ENCODE assay signal across 21 mouse cellular contexts in the genomic region with DNA sequence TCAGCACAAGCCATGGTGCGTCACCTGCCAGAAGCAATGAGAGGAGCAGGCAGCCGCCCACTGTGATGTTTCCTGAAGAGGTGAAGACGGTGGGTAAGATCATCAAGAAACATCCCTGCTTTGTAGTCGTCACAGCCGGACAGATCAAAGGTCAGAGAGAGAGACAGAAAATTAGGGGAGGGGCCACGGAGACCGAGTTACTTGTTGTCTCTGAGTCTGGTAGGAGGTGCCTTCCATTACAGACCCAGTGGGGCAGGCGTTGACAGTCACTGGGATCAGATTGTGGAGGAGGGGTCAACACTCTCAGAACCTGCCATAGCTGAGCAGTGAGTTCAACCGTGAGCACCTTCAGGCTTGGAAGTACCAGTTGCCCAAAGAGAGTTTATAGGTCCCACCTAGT. TPM values are rescaled to one million over a fixed set of nuclear protein-coding genes. Genes with fewer than 3 reads are reported as not detected.
"Had no signal": no experiment of that assay in that cellular context is flagged by ENCODE, and none has a peak within 500 bp of the region (broad histone marks: within the 10 kb centered on the region; RNA-seq: fewer than 3 reads in every experiment).

No protein-coding gene starts in this region.

- H3K27ac ChIP-seq: liver, embryonic 14.5 days; lung, embryonic 15.5 days; macrophage; midbrain, embryonic 12.5 days; neural tube, embryonic 12.5 days; stomach, embryonic 15.5 days; stomach, postnatal 0 days had no signal

- DNase-seq: lung, adult 18-20 months; lung, postnatal 14 days; lung, postnatal 36 days; midbrain, embryonic 14.5 days; right cerebral cortex, postnatal 14 days; right cerebral cortex, postnatal 4 days; spleen, adult 18-20 months; thymus, adult 2 months; thymus, postnatal 25 days; thymus, postnatal 4 days had no signal

- H3K4me1 ChIP-seq: lung, embryonic 15.5 days; megakaryocyte, embryonic 14.5 days; midbrain, embryonic 12.5 days; neural tube, embryonic 12.5 days; stomach, embryonic 15.5 days had no signal

- H3K4me3 ChIP-seq: lung, embryonic 15.5 days; megakaryocyte, embryonic 14.5 days; midbrain, embryonic 12.5 days; neural tube, embryonic 12.5 days; stomach, embryonic 15.5 days had no signal

RNA-seq across cellular contexts. Expression of gene Ccr6, which starts 7.2 kb away (rescaled TPM):
- total RNA-seq: megakaryocyte progenitor cell, adult 5-6 weeks; midbrain, postnatal 0 days had no signal
- polyA plus RNA-seq: lung, embryonic 15.5 days; macrophage; midbrain, embryonic 12.5 days; midbrain, embryonic 14.5 days; midbrain, postnatal 0 days; neural tube, embryonic 12.5 days; neural tube, embryonic 14.5 days had no signal
